Mouse (Mus musculus): ENCODE measurements at regions not wholly inside any gene's neighbourhood (a gene's known extent, or its start where the extent isn't known, plus 50 kb on each side); places are given as distances from the start of the nearest gene placed in this dataset.

GRCm38 (mm10) chr13:54309354-54309753, 61.8 kb upstream of the Cplx2 start:
- Histone ChIP-seq H3K27me3 (ENCODE audit: control insufficient read depth, insufficient read depth, low read length) (no peaks in the 10 kb centered on the region), H3K4me2 (ENCODE audit: low read depth) (no peak overlapping the region), H3K4me1 (replicated peaks; ENCODE audit: control insufficient read depth in 2 of 2, insufficient read depth in 2 of 2, low read length in 1 of 2) (no peaks in the 10 kb centered on the region; a peak in 2 of 4 replicates), H3K36me3 (replicated peaks; ENCODE audit: control insufficient read depth, insufficient read depth, low read depth) (no peaks in the 10 kb centered on the region), H3K4me3 (ENCODE audit: insufficient read depth in 1 of 2, low read depth in 2 of 2, low read length in 2 of 2) (no peak overlapping the region), H3K9ac (replicated peaks) (no peak overlapping the region), H3K9me3 (ENCODE audit: control insufficient read depth, low read length) (no peaks in the 10 kb centered on the region), H3K27ac (no peak overlapping the region)
- WGBS (ENCODE audit: insufficient replicate concordance), result 37% methylated on average over 5 of the region's 5 CpGs
- DNase-seq (ENCODE audit: low read depth in 3 of 3, low spot score in 3 of 3) (no peak), ATAC-seq (ENCODE audit: insufficient read depth) (no peak)
- TF ChIP-seq EP300 (IDR thresholded peaks at IDR 0.05; ENCODE audit: low read depth), result no peak
- no peak for TF ChIP-seq CTCF (IDR thresholded peaks at IDR 0.05; ENCODE audit: low read depth)

GRCm38 (mm10) chr13:54310144-54310543, 61.0 kb upstream of the Cplx2 start:
- ATAC-seq (ENCODE audit: insufficient read depth), result no peak

GRCm38 (mm10) chr13:54311327-54312026, 59.7 kb upstream of the Cplx2 start:
- H3K9ac ChIP-seq (replicated peaks), result no peak overlapping the region
- no peak for TF ChIP-seq EP300 (IDR thresholded peaks at IDR 0.05; ENCODE audit: low read depth)
- TF ChIP-seq CTCF (IDR thresholded peaks at IDR 0.05; ENCODE audit: low read depth), result no peak
- 43% methylated on average over 4 of the region's 4 CpGs for WGBS (ENCODE audit: insufficient replicate concordance)

More at GRCm38 (mm10) chr13:54310144-54310543, 61.0 kb upstream of the Cplx2 start:
- Histone ChIP-seq H3K4me3 (ENCODE audit: insufficient read depth in 1 of 2, low read depth in 2 of 2, low read length in 2 of 2) (no peak overlapping the region), H3K27me3 (ENCODE audit: control insufficient read depth, insufficient read depth, low read length) (no peaks in the 10 kb centered on the region), H3K4me2 (ENCODE audit: low read depth) (no peak overlapping the region), H3K9me3 (ENCODE audit: control insufficient read depth, low read length) (no peaks in the 10 kb centered on the region), H3K4me1 (replicated peaks; ENCODE audit: control insufficient read depth in 2 of 2, insufficient read depth in 2 of 2, low read length in 1 of 2) (no peaks in the 10 kb centered on the region; a peak in 2 of 4 replicates), H3K9ac (replicated peaks) (no peak overlapping the region), H3K36me3 (replicated peaks; ENCODE audit: control insufficient read depth, insufficient read depth, low read depth) (no peaks in the 10 kb centered on the region), H3K27ac (no peak overlapping the region)
- no peak for TF ChIP-seq CTCF (IDR thresholded peaks at IDR 0.05; ENCODE audit: low read depth)
- TF ChIP-seq EP300 (IDR thresholded peaks at IDR 0.05; ENCODE audit: low read depth), result no peak
- 30% methylated on average over 4 of the region's 4 CpGs for WGBS (ENCODE audit: insufficient replicate concordance)
- no peak for DNase-seq (ENCODE audit: low read depth in 3 of 3, low spot score in 3 of 3)

GRCm38 (mm10) chr13:54312405-54313185, 58.6 kb upstream of the Cplx2 start:
- Histone ChIP-seq H3K4me2 (ENCODE audit: low read depth) (no peak overlapping the region), H3K4me1 (replicated peaks; ENCODE audit: control insufficient read depth in 2 of 2, insufficient read depth in 2 of 2, low read length in 1 of 2) (no peaks in the 10 kb centered on the region; a peak in 2 of 4 replicates), H3K9ac (replicated peaks) (no peak overlapping the region), H3K36me3 (replicated peaks; ENCODE audit: control insufficient read depth, insufficient read depth, low read depth) (no peaks in the 10 kb centered on the region), H3K9me3 (ENCODE audit: control insufficient read depth, low read length) (no peaks in the 10 kb centered on the region), H3K27me3 (ENCODE audit: control insufficient read depth, insufficient read depth, low read length) (no peaks in the 10 kb centered on the region), H3K4me3 (ENCODE audit: insufficient read depth in 1 of 2, low read depth in 2 of 2, low read length in 2 of 2) (no peak overlapping the region), H3K27ac (no peak overlapping the region)
- DNase-seq (ENCODE audit: low read depth in 3 of 3, low spot score in 3 of 3) (no peak), ATAC-seq (ENCODE audit: insufficient read depth) (no peak)
- TF ChIP-seq EP300 (IDR thresholded peaks at IDR 0.05; ENCODE audit: low read depth), result no peak
- TF ChIP-seq CTCF (IDR thresholded peaks at IDR 0.05; ENCODE audit: low read depth), result no peak
- 34% methylated on average over 18 of the region's 18 CpGs for WGBS (ENCODE audit: insufficient replicate concordance)

More at GRCm38 (mm10) chr13:54311327-54312026, 59.7 kb upstream of the Cplx2 start:
- Histone ChIP-seq H3K9me3 (ENCODE audit: control insufficient read depth, low read length) (no peaks in the 10 kb centered on the region), H3K36me3 (replicated peaks; ENCODE audit: control insufficient read depth, insufficient read depth, low read depth) (no peaks in the 10 kb centered on the region), H3K4me3 (ENCODE audit: insufficient read depth in 1 of 2, low read depth in 2 of 2, low read length in 2 of 2) (no peak overlapping the region), H3K4me1 (replicated peaks; ENCODE audit: control insufficient read depth in 2 of 2, insufficient read depth in 2 of 2, low read length in 1 of 2) (no peaks in the 10 kb centered on the region; a peak in 2 of 4 replicates), H3K27ac (no peak overlapping the region), H3K4me2 (ENCODE audit: low read depth) (no peak overlapping the region), H3K27me3 (ENCODE audit: control insufficient read depth, insufficient read depth, low read length) (no peaks in the 10 kb centered on the region)
- ATAC-seq (ENCODE audit: insufficient read depth) (no peak), DNase-seq (ENCODE audit: low read depth in 3 of 3, low spot score in 3 of 3) (no peak)

GRCm38 (mm10) chr13:54315333-54315732, 55.8 kb upstream of the Cplx2 start:
- no peaks in the 10 kb centered on the region; a peak in 2 of 4 replicates for H3K4me1 ChIP-seq (replicated peaks; ENCODE audit: control insufficient read depth in 2 of 2, insufficient read depth in 2 of 2, low read length in 1 of 2)
- no peaks in the 10 kb centered on the region for H3K36me3 ChIP-seq (replicated peaks; ENCODE audit: control insufficient read depth, insufficient read depth, low read depth)
- TF ChIP-seq CTCF (IDR thresholded peaks at IDR 0.05; ENCODE audit: low read depth), result no peak
- no peak for TF ChIP-seq EP300 (IDR thresholded peaks at IDR 0.05; ENCODE audit: low read depth)
- ATAC-seq (ENCODE audit: insufficient read depth), result no peak
- H3K27me3 ChIP-seq (ENCODE audit: control insufficient read depth, insufficient read depth, low read length), result no peaks in the 10 kb centered on the region
- H3K4me2 ChIP-seq (ENCODE audit: low read depth), result no peak overlapping the region
- H3K4me3 ChIP-seq (ENCODE audit: insufficient read depth in 1 of 2, low read depth in 2 of 2, low read length in 2 of 2), result no peak overlapping the region
- 53% methylated on average over 3 of the region's 3 CpGs for WGBS (ENCODE audit: insufficient replicate concordance)
- no peaks in the 10 kb centered on the region for H3K9me3 ChIP-seq (ENCODE audit: control insufficient read depth, low read length)
- no peak for DNase-seq (ENCODE audit: low read depth in 3 of 3, low spot score in 3 of 3)
- no peak overlapping the region for H3K27ac ChIP-seq
- no peak overlapping the region for H3K9ac ChIP-seq (replicated peaks)
